Mouse (Mus musculus): ENCODE data around the gene Shank2. TPM values are rescaled to one million over a fixed set of nuclear protein-coding genes. Genes with fewer than 3 reads are reported as not detected.

Gene Shank2
- polyA plus RNA-seq, 1 experiment from 2014 or later = 2.1 TPM

- Histone ChIP-seq H3K9me3 (ENCODE audit: control insufficient read depth, low read length) (no peaks in the 10 kb centered on the region), H3K4me3 (ENCODE audit: low read depth, low read length) (no peak overlapping the region), H3K27me3 (ENCODE audit: control insufficient read depth, insufficient read depth, low read length) (no peaks in the 10 kb centered on the region), H3K4me1 (ENCODE audit: control insufficient read depth, insufficient read depth, low read length) (no peaks in the 10 kb centered on the region), H3K4me2 (ENCODE audit: low read depth) (no peak overlapping the region), H3K36me3 (ENCODE audit: control insufficient read depth, insufficient read depth, low read length) (no peaks in the 10 kb centered on the region), H3K9ac (ENCODE audit: low read length) (no peak overlapping the region), H3K27ac (ENCODE audit: low read depth, low read length) (no peak overlapping the region)
- DNase-seq (ENCODE audit: low spot score) (no peak), ATAC-seq (ENCODE audit: insufficient read depth, low FRiP score, low TSS enrichment) (no peak)
- 78% methylated on average over 9 of the region's 9 CpGs for WGBS
Measured at GRCm38 (mm10) chr7:144133388-144133998, 131.8 kb downstream of the Shank2 start.

- no peak overlapping the region for H3K27ac ChIP-seq (ENCODE audit: low read depth, low read length)
- DNase-seq (ENCODE audit: low spot score) (no peak), ATAC-seq (ENCODE audit: insufficient read depth, low FRiP score, low TSS enrichment) (no peak)
- H3K4me1 ChIP-seq (ENCODE audit: control insufficient read depth, insufficient read depth, low read length) = no peaks in the 10 kb centered on the region
- WGBS = 90% methylated on average over 11 of the region's 11 CpGs
- H3K36me3 ChIP-seq (ENCODE audit: control insufficient read depth, insufficient read depth, low read length) = no peaks in the 10 kb centered on the region
- H3K4me2 ChIP-seq (ENCODE audit: low read depth) = no peak overlapping the region
- no peaks in the 10 kb centered on the region for H3K9me3 ChIP-seq (ENCODE audit: control insufficient read depth, low read length)
- no peak overlapping the region for H3K9ac ChIP-seq (ENCODE audit: low read length)
- no peak overlapping the region for H3K4me3 ChIP-seq (ENCODE audit: low read depth, low read length)
- no peaks in the 10 kb centered on the region for H3K27me3 ChIP-seq (ENCODE audit: control insufficient read depth, insufficient read depth, low read length)
Measured at GRCm38 (mm10) chr7:144134699-144135098, 133.0 kb downstream of the Shank2 start.

- Histone ChIP-seq H3K9me3 (ENCODE audit: control insufficient read depth, low read length) (no peaks in the 10 kb centered on the region), H3K4me1 (ENCODE audit: control insufficient read depth, insufficient read depth, low read length) (no peaks in the 10 kb centered on the region), H3K36me3 (ENCODE audit: control insufficient read depth, insufficient read depth, low read length) (no peaks in the 10 kb centered on the region), H3K4me2 (ENCODE audit: low read depth) (no peak overlapping the region), H3K27me3 (ENCODE audit: control insufficient read depth, insufficient read depth, low read length) (no peaks in the 10 kb centered on the region), H3K4me3 (ENCODE audit: low read depth, low read length) (no peak overlapping the region), H3K9ac (ENCODE audit: low read length) (no peak overlapping the region), H3K27ac (ENCODE audit: low read depth, low read length) (no peak overlapping the region)
- no peak for DNase-seq (ENCODE audit: low spot score)
- ATAC-seq (ENCODE audit: insufficient read depth, low FRiP score, low TSS enrichment) = no peak
- WGBS = 67% methylated on average over 2 of the region's 2 CpGs
Measured at GRCm38 (mm10) chr7:144137827-144138226, 136.1 kb downstream of the Shank2 start.

GRCm38 (mm10) chr7:144138476-144138875 is 136.7 kb downstream of the Shank2 start:
- 76% methylated on average over 2 of the region's 2 CpGs for WGBS
- H3K9ac ChIP-seq (ENCODE audit: low read length) = no peak overlapping the region
- H3K27ac ChIP-seq (ENCODE audit: low read depth, low read length) = no peak overlapping the region
- no peaks in the 10 kb centered on the region for H3K4me1 ChIP-seq (ENCODE audit: control insufficient read depth, insufficient read depth, low read length)
- H3K36me3 ChIP-seq (ENCODE audit: control insufficient read depth, insufficient read depth, low read length) = no peaks in the 10 kb centered on the region
- H3K4me2 ChIP-seq (ENCODE audit: low read depth) = no peak overlapping the region
- H3K4me3 ChIP-seq (ENCODE audit: low read depth, low read length) = no peak overlapping the region
- DNase-seq (ENCODE audit: low spot score) (no peak), ATAC-seq (ENCODE audit: insufficient read depth, low FRiP score, low TSS enrichment) (no peak)
- no peaks in the 10 kb centered on the region for H3K9me3 ChIP-seq (ENCODE audit: control insufficient read depth, low read length)
- H3K27me3 ChIP-seq (ENCODE audit: control insufficient read depth, insufficient read depth, low read length) = no peaks in the 10 kb centered on the region

GRCm38 (mm10) chr7:144139691-144140090 is 138.0 kb downstream of the Shank2 start:
- H3K4me3 ChIP-seq (ENCODE audit: low read depth, low read length) = no peak overlapping the region
- H3K4me2 ChIP-seq (ENCODE audit: low read depth) = no peak overlapping the region
- H3K9me3 ChIP-seq (ENCODE audit: control insufficient read depth, low read length) = no peaks in the 10 kb centered on the region
- 77% methylated on average over 2 of the region's 2 CpGs for WGBS
- ATAC-seq (ENCODE audit: insufficient read depth, low FRiP score, low TSS enrichment) (no peak), DNase-seq (ENCODE audit: low spot score) (no peak)
- H3K9ac ChIP-seq (ENCODE audit: low read length) = no peak overlapping the region
- no peaks in the 10 kb centered on the region for H3K4me1 ChIP-seq (ENCODE audit: control insufficient read depth, insufficient read depth, low read length)
- H3K27ac ChIP-seq (ENCODE audit: low read depth, low read length) = no peak overlapping the region
- no peaks in the 10 kb centered on the region for H3K36me3 ChIP-seq (ENCODE audit: control insufficient read depth, insufficient read depth, low read length)
- H3K27me3 ChIP-seq (ENCODE audit: control insufficient read depth, insufficient read depth, low read length) = no peaks in the 10 kb centered on the region

- Histone ChIP-seq H3K4me3 (ENCODE audit: low read depth, low read length) (no peak overlapping the region), H3K9me3 (ENCODE audit: control insufficient read depth, low read length) (no peaks in the 10 kb centered on the region), H3K27ac (ENCODE audit: low read depth, low read length) (no peak overlapping the region), H3K4me1 (ENCODE audit: control insufficient read depth, insufficient read depth, low read length) (no peaks in the 10 kb centered on the region), H3K9ac (ENCODE audit: low read length) (no peak overlapping the region), H3K36me3 (ENCODE audit: control insufficient read depth, insufficient read depth, low read length) (no peaks in the 10 kb centered on the region), H3K27me3 (ENCODE audit: control insufficient read depth, insufficient read depth, low read length) (no peaks in the 10 kb centered on the region), H3K4me2 (ENCODE audit: low read depth) (no peak overlapping the region)
- DNase-seq (ENCODE audit: low spot score) (no peak), ATAC-seq (ENCODE audit: insufficient read depth, low FRiP score, low TSS enrichment) (no peak)
- 79% methylated on average over 3 of the region's 3 CpGs for WGBS
Measured at GRCm38 (mm10) chr7:144140470-144140869, 138.7 kb downstream of the Shank2 start.

GRCm38 (mm10) chr7:144142036-144142435 is 140.3 kb downstream of the Shank2 start:
- DNase-seq (ENCODE audit: low spot score) (no peak), ATAC-seq (ENCODE audit: insufficient read depth, low FRiP score, low TSS enrichment) (no peak)
- Histone ChIP-seq H3K27me3 (ENCODE audit: control insufficient read depth, insufficient read depth, low read length) (no peaks in the 10 kb centered on the region), H3K4me1 (ENCODE audit: control insufficient read depth, insufficient read depth, low read length) (no peaks in the 10 kb centered on the region), H3K27ac (ENCODE audit: low read depth, low read length) (no peak overlapping the region), H3K4me2 (ENCODE audit: low read depth) (no peak overlapping the region), H3K9ac (ENCODE audit: low read length) (no peak overlapping the region), H3K4me3 (ENCODE audit: low read depth, low read length) (no peak overlapping the region), H3K36me3 (ENCODE audit: control insufficient read depth, insufficient read depth, low read length) (no peaks in the 10 kb centered on the region), H3K9me3 (ENCODE audit: control insufficient read depth, low read length) (no peaks in the 10 kb centered on the region)
- 95% methylated on average over 4 of the region's 4 CpGs for WGBS

- Histone ChIP-seq H3K9me3 (ENCODE audit: control insufficient read depth, low read length) (no peaks in the 10 kb centered on the region), H3K9ac (ENCODE audit: low read length) (no peak overlapping the region), H3K4me2 (ENCODE audit: low read depth) (no peak overlapping the region), H3K4me3 (ENCODE audit: low read depth, low read length) (no peak overlapping the region), H3K4me1 (ENCODE audit: control insufficient read depth, insufficient read depth, low read length) (no peaks in the 10 kb centered on the region), H3K27me3 (ENCODE audit: control insufficient read depth, insufficient read depth, low read length) (no peaks in the 10 kb centered on the region), H3K36me3 (ENCODE audit: control insufficient read depth, insufficient read depth, low read length) (no peaks in the 10 kb centered on the region), H3K27ac (ENCODE audit: low read depth, low read length) (no peak overlapping the region)
- ATAC-seq (ENCODE audit: insufficient read depth, low FRiP score, low TSS enrichment) = no peak
- 57% methylated on average over 2 of the region's 2 CpGs for WGBS
- no peak for DNase-seq (ENCODE audit: low spot score)
Measured at GRCm38 (mm10) chr7:144143941-144144340, 142.2 kb downstream of the Shank2 start.

- Histone ChIP-seq H3K36me3 (ENCODE audit: control insufficient read depth, insufficient read depth, low read length) (no peaks in the 10 kb centered on the region), H3K27me3 (ENCODE audit: control insufficient read depth, insufficient read depth, low read length) (no peaks in the 10 kb centered on the region), H3K27ac (ENCODE audit: low read depth, low read length) (no peak overlapping the region), H3K4me2 (ENCODE audit: low read depth) (no peak overlapping the region), H3K9ac (ENCODE audit: low read length) (no peak overlapping the region), H3K4me1 (ENCODE audit: control insufficient read depth, insufficient read depth, low read length) (no peaks in the 10 kb centered on the region), H3K4me3 (ENCODE audit: low read depth, low read length) (no peak overlapping the region), H3K9me3 (ENCODE audit: control insufficient read depth, low read length) (no peaks in the 10 kb centered on the region)
- no peak for DNase-seq (ENCODE audit: low spot score)
- 67% methylated on average over 4 of the region's 4 CpGs for WGBS
- ATAC-seq (ENCODE audit: insufficient read depth, low FRiP score, low TSS enrichment) = no peak
Measured at GRCm38 (mm10) chr7:144148111-144148510, 146.4 kb downstream of the Shank2 start.

Measured in neural tube, embryonic 11.5 days (tissue).